ENCODE assay signal across 8 mouse cellular contexts in the genomic region with DNA sequence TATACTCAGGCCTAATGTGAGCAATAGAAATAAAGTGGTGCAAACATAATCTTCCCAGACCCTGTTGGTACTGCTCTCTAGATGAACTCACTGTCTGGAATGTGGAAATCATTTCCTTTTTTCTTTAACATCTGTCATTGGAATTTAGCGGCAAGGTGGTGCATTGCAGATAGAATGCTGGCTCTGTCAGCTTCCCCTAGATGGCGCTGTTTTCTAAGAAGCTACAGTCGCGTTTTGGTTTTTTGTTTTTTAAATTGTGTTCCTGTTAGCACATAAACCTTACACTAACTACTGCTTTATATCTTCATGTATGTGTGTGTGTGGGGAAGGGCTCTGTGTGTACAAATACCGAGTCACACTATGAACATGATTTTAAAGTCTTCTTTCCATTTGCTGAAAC. TPM values are rescaled to one million over a fixed set of nuclear protein-coding genes. Genes with fewer than 3 reads are reported as not detected.
A peak's percentile ranks its signal among the peaks of the same experiment; 100 is the strongest.
DNase-seq lines count a peak whose midpoint lies in the region; ATAC-seq and TF ChIP-seq lines count a peak whose summit lies in the region.
"Had no signal": no experiment of that assay in that cellular context is flagged by ENCODE, and none has a peak within 500 bp of the region (broad histone marks: within the 10 kb centered on the region; RNA-seq: fewer than 3 reads in every experiment).

No protein-coding gene starts in this region.

- H3K4me1 ChIP-seq in midbrain, embryonic 10.5 days = no peaks in the 10 kb centered on the region
- H3K4me1 ChIP-seq in midbrain, embryonic 15.5 days = no peaks in the 10 kb centered on the region
- H3K4me1 ChIP-seq in hindbrain, embryonic 13.5 days (replicated peaks) = no peaks in the 10 kb centered on the region
- H3K4me1 ChIP-seq in stomach, postnatal 0 days (replicated peaks; ENCODE audit: control insufficient read depth, insufficient read depth) = no peaks in the 10 kb centered on the region

- no peak; the same call in 1 of the 2 replicates for ATAC-seq in midbrain, embryonic 15.5 days (replicated peaks)
- peak; percentile 32; the same call in 1 of the 2 replicates for ATAC-seq in hindbrain, embryonic 13.5 days (ENCODE audit: low FRiP score)
- no peak for ATAC-seq in stomach, postnatal 0 days (ENCODE audit: low FRiP score, low TSS enrichment)

- no peak overlapping the region for H3K4me3 ChIP-seq in midbrain, embryonic 10.5 days
- no peak overlapping the region for H3K4me3 ChIP-seq in midbrain, embryonic 15.5 days
- H3K4me3 ChIP-seq in hindbrain, embryonic 13.5 days = no peak overlapping the region
- H3K4me3 ChIP-seq in stomach, postnatal 0 days (ENCODE audit: low read depth, low read length) = no peak overlapping the region

- 3% methylated on average over 5 of the region's 5 CpGs for WGBS in midbrain, embryonic 10.5 days
- 2% methylated on average over 5 of the region's 5 CpGs for whole genome bisulfite sequencing in midbrain, embryonic 15.5 days
- 3% methylated on average over 5 of the region's 5 CpGs for WGBS in hindbrain, embryonic 13.5 days
- under 1% methylated on average over 5 of the region's 5 CpGs for WGBS in stomach, postnatal 0 days

- TF ChIP-seq EP300 in stomach, postnatal 0 days (optimal IDR thresholded peaks at IDR 0.05) = no peak

- DNase-seq in midbrain, embryonic 10.5 days (ENCODE audit: low spot score) = peak; percentile 31
- peak; percentile 89 for DNase-seq in NIH3T3 (ENCODE audit: low read depth)
- DNase-seq in cerebellum, adult 9-11 months = peak; percentile 11
- DNase-seq in lung, postnatal 36 days = peak; percentile 55
- DNase-seq in stomach, postnatal 0 days (ENCODE audit: low spot score) = peak; percentile 34

- no peaks in the 10 kb centered on the region for H3K27me3 ChIP-seq in midbrain, embryonic 10.5 days (ENCODE audit: low read depth, poor library complexity, severe bottlenecking)
- no peaks in the 10 kb centered on the region for H3K27me3 ChIP-seq in midbrain, embryonic 15.5 days (replicated peaks)
- no peaks in the 10 kb centered on the region for H3K27me3 ChIP-seq in hindbrain, embryonic 13.5 days
- no peaks in the 10 kb centered on the region for H3K27me3 ChIP-seq in stomach, postnatal 0 days (ENCODE audit: control insufficient read depth, insufficient read depth, low read length)

- no peaks in the 10 kb centered on the region for H3K9me3 ChIP-seq in midbrain, embryonic 10.5 days (replicated peaks)
- no peaks in the 10 kb centered on the region for H3K9me3 ChIP-seq in midbrain, embryonic 15.5 days
- H3K9me3 ChIP-seq in hindbrain, embryonic 13.5 days = no peaks in the 10 kb centered on the region
- no peaks in the 10 kb centered on the region for H3K9me3 ChIP-seq in stomach, postnatal 0 days (ENCODE audit: control insufficient read depth, low read length)

- H3K4me2 ChIP-seq in midbrain, embryonic 15.5 days = no peak overlapping the region
- no peak overlapping the region for H3K4me2 ChIP-seq in hindbrain, embryonic 13.5 days
- no peak overlapping the region for H3K4me2 ChIP-seq in stomach, postnatal 0 days (replicated peaks; ENCODE audit: low read depth)

- no peaks in the 10 kb centered on the region for H3K36me3 ChIP-seq in midbrain, embryonic 10.5 days
- no peaks in the 10 kb centered on the region for H3K36me3 ChIP-seq in midbrain, embryonic 15.5 days (replicated peaks)
- H3K36me3 ChIP-seq in hindbrain, embryonic 13.5 days = no peaks in the 10 kb centered on the region
- no peaks in the 10 kb centered on the region for H3K36me3 ChIP-seq in stomach, postnatal 0 days (ENCODE audit: control insufficient read depth, insufficient read depth, low read length)

- H3K27ac ChIP-seq in midbrain, embryonic 10.5 days (replicated peaks) = no peak overlapping the region
- H3K27ac ChIP-seq in midbrain, embryonic 15.5 days = no peak overlapping the region
- H3K27ac ChIP-seq in hindbrain, embryonic 13.5 days = no peak overlapping the region
- H3K27ac ChIP-seq in stomach, postnatal 0 days (replicated peaks) = no peak overlapping the region

- TF ChIP-seq CTCF in stomach, postnatal 0 days (IDR thresholded peaks at IDR 0.05; ENCODE audit: low read depth) = peak; percentile 95

- H3K9ac ChIP-seq in midbrain, embryonic 15.5 days = no peak overlapping the region
- H3K9ac ChIP-seq in hindbrain, embryonic 13.5 days = no peak overlapping the region
- no peak overlapping the region for H3K9ac ChIP-seq in stomach, postnatal 0 days (ENCODE audit: low read length)

RNA-seq across cellular contexts. Expression of gene C030005K15Rik, which starts 13.9 kb away (rescaled TPM):
- not detected in 2 replicates for polyA plus RNA-seq in midbrain, embryonic 10.5 days (2016; fragmentation: Nextera tagmentation; extraction: Ambion mirVana)
- not detected in 2 replicates for polyA plus RNA-seq in midbrain, embryonic 15.5 days (2015; fragmentation: Nextera tagmentation; extraction: Ambion mirVana)
- polyA plus RNA-seq in hindbrain, embryonic 13.5 days (2015; fragmentation: Nextera tagmentation; extraction: Ambion mirVana) = not detected in 2 replicates
- not detected in 2 replicates for polyA plus RNA-seq in stomach, postnatal 0 days (2015; fragmentation: Nextera tagmentation; extraction: Ambion mirVana)
- polyA plus RNA-seq: gonadal fat pad, adult 2 months had no signal

RNA-seq across cellular contexts. Expression of gene Ccer1, which starts 19.8 kb away (rescaled TPM):
- polyA plus RNA-seq in midbrain, embryonic 10.5 days (2016; fragmentation: Nextera tagmentation; extraction: Ambion mirVana) = not detected in 2 replicates
- polyA plus RNA-seq in midbrain, embryonic 15.5 days (2015; fragmentation: Nextera tagmentation; extraction: Ambion mirVana) = not detected in 2 replicates
- polyA plus RNA-seq in hindbrain, embryonic 13.5 days (2015; fragmentation: Nextera tagmentation; extraction: Ambion mirVana) = not detected in 2 replicates
- not detected in 2 replicates for polyA plus RNA-seq in stomach, postnatal 0 days (2015; fragmentation: Nextera tagmentation; extraction: Ambion mirVana)

Comparison
In these comparisons a context has a peak if more than half of its experiments do, and no peak if none do; other contexts are left out.
1. DNase-seq: peak in every context shown above with its lines; median percentile 89 in NIH3T3; 55 in lung, postnatal 36 days; 34 in stomach, postnatal 0 days; 31 in midbrain, embryonic 10.5 days; 11 in cerebellum, adult 9-11 months.